Mouse (Mus musculus) monocyte, adult 2 months (primary cell): ENCODE measurements around the gene Dctn2.
"Not testable (repeated sequence)": the region's sequence is repeated elsewhere in the genome, so short reads cannot be mapped to it uniquely, and the experiment has no call there.

ENCODE experiments used
- DNase-seq, 2 experiments: peaks; one replicate each; pipeline ENCODE4 v3.0.0; 2022; ENCODE audit warnings: low spot score in 2 of 2, low read depth in 1 of 2

Gene Dctn2

GRCm38 (mm10) chr10:127312356-127312676 lies 46.1 kb downstream of the Dctn2 start:
- peak; percentile 47 to 56 for DNase-seq

- no peak for DNase-seq
Measured at GRCm38 (mm10) chr10:127312858-127313257, 46.7 kb downstream of the Dctn2 start.

- DNase-seq, result not testable (repeated sequence)
Measured at GRCm38 (mm10) chr10:127313516-127313915, 47.3 kb downstream of the Dctn2 start.

- not testable (repeated sequence) for DNase-seq
Measured at GRCm38 (mm10) chr10:127314950-127315349, 48.8 kb downstream of the Dctn2 start.

GRCm38 (mm10) chr10:127317277-127317676 lies 51.1 kb downstream of the Dctn2 start:
- DNase-seq, result no peak

- DNase-seq, result no peak
Measured at GRCm38 (mm10) chr10:127318009-127318408, 51.8 kb downstream of the Dctn2 start.

GRCm38 (mm10) chr10:127319969-127320368 lies 53.8 kb downstream of the Dctn2 start:
- no peak for DNase-seq

- DNase-seq, result no peak
Measured at GRCm38 (mm10) chr10:127321621-127322020, 55.5 kb downstream of the Dctn2 start, which contains the start of gene Arhgap9. TSS of gene Arhgap9 (plus strand) at chr10:127321964.

- no peak for DNase-seq
Measured at GRCm38 (mm10) chr10:127322178-127322577, 56.0 kb downstream of the Dctn2 start.

GRCm38 (mm10) chr10:127322669-127323068 lies 56.5 kb downstream of the Dctn2 start:
- no peak for DNase-seq

GRCm38 (mm10) chr10:127323131-127323855 lies 57.1 kb downstream of the Dctn2 start:
- peak; percentile 26 to 54 for DNase-seq

GRCm38 (mm10) chr10:127324495-127324894 lies 58.3 kb downstream of the Dctn2 start:
- peak in 1 of 2 experiments; percentile 60 for DNase-seq

GRCm38 (mm10) chr10:127325454-127326016 lies 59.4 kb downstream of the Dctn2 start:
- no peak for DNase-seq

- no peak for DNase-seq
Measured at GRCm38 (mm10) chr10:127326017-127326801, 60.0 kb downstream of the Dctn2 start.

- DNase-seq, result no peak
Measured at GRCm38 (mm10) chr10:127326828-127327227, 60.7 kb downstream of the Dctn2 start.

GRCm38 (mm10) chr10:127327461-127328145 lies 61.4 kb downstream of the Dctn2 start:
- DNase-seq, result no peak

- no peak for DNase-seq
Measured at GRCm38 (mm10) chr10:127330212-127330611, 64.0 kb downstream of the Dctn2 start.
